Mouse (Mus musculus) layer of hippocampus, adult 8-10 months (tissue): ENCODE measurements around the gene Cpd. TPM values are rescaled to one million over a fixed set of nuclear protein-coding genes. Genes with fewer than 3 reads are reported as not detected.

Experiments
- DNase-seq, 2 experiments: peaks; one replicate each; pipeline ENCODE4 v3.0.0; 2022; ENCODE audit warnings: low spot score in 2 of 2
- total RNA-seq, 4 experiments: library from RNA; stranded (reverse); gene quantifications; 2 replicates each; pipeline ENCODE4 v1.2.4; 2022

Cpd gene
- 10 to 100 TPM; 62.5 to 68.6 (median 64.4) TPM for total RNA-seq

- DNase-seq = peak; percentile 95 to 96
Measured at GRCm38 (mm10) chr11:76846878-76847222, at the start of gene Cpd. TSS of gene Cpd (minus strand) at chr11:76847018.

GRCm38 (mm10) chr11:76896360-76896759, 49.5 kb upstream of the Cpd start:
- no peak for DNase-seq

DNA sequence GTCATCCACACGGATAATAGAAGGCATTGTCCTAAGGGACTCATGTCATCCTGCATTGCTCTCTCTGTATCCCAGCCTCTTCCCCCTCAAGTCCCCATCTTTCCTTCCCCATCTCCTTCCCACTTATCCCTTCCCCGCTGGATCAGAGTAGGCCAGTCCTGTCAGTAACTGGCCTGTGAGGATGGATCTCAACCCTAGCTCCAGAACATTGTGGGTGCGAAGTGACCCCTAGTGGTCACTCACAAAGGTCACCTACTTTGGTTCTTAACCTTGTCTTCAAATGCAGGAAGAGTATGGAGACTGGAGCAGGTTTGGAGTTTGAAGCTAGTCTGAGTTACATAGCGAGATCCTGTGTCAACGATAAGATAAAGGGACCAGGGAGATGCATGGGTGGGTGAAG, 47.4 kb upstream of the Cpd start:
- DNase-seq = peak in 1 of 2 experiments; percentile 39

DNA sequence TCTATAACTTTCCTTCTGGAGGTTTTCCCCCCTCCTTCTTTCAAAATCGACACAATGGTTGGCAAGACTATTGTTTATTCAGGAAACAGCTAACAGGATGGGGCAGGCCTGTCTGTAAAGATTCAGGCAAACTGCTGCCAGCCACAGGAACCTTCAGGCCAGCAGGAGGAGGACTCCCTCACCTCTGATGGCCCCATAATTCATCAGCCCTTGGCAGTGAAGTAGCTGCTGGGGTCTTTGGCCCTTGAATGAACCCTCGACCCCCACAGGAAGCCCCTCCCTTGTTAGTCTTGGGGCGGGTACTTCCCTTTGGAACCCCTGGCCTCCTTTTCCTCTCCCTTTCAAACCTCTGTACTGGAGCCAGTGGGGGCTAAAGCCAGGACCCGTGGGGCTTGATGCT, 46.8 kb upstream of the Cpd start:
- DNase-seq = no peak

DNA sequence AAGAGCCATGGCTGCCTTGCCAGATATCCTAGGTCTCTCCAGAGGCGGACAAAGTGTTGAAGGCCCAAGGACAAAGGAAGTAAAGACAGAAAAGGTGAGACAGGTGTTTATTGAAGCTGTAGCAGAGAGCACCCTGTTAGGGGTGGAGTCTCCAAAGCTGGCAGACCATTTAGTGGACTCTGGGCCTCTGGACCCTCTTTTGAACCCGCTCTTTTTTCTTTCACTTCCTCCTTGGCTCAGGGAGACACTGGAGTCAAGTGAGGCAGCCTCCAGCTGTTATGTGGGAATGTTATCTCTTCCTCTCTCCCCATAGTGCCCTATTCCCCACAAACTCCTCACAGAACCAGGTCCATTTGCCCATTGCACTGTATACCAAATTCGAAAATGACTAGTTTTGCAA, 46.2 kb upstream of the Cpd start:
- no peak for DNase-seq

DNA sequence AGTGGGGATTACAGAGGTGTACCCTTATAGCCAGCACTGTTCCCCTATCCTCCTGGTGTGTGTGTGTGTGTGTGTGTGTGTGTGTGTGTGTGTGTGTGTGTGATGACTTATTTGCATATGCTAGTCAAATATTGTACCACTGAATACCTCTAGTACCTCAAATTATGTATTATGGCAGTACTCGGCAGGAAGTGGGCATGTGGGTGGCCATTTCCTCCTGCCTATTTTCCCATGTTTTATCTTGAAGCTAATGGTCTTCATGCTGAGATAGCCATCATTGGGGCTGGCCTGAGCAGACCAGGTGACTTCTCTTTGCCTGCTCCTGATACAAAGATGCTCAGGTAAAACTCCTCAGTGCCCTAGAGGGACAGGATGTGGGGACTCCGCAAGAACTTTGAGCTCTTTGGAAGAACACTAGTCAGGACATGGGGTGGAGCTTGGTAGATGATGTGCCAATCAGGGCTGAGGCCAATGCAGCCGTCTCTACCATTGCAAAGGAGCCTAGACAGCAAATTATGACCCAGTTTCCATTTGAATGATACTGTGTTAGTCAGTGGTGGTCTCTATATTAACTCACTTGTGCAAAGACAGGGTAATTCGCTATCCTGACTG, 45.0 kb upstream of the Cpd start:
- DNase-seq = no peak

GRCm38 (mm10) chr11:76891171-76891570, 44.4 kb upstream of the Cpd start:
- no peak for DNase-seq

- DNase-seq = no peak
Measured at GRCm38 (mm10) chr11:76889339-76890164, 42.7 kb upstream of the Cpd start.

- no peak for DNase-seq
Measured at GRCm38 (mm10) chr11:76884451-76884850, 37.6 kb upstream of the Cpd start.

- no peak for DNase-seq
Measured at GRCm38 (mm10) chr11:76879816-76880215, 33.0 kb upstream of the Cpd start.

GRCm38 (mm10) chr11:76874766-76875165, 27.9 kb upstream of the Cpd start:
- DNase-seq = no peak

GRCm38 (mm10) chr11:76873865-76874264, 27.0 kb upstream of the Cpd start:
- DNase-seq = no peak

- DNase-seq = no peak
Measured at GRCm38 (mm10) chr11:76872556-76873234, 25.9 kb upstream of the Cpd start.

GRCm38 (mm10) chr11:76861185-76861584, 14.4 kb upstream of the Cpd start:
- no peak for DNase-seq

GRCm38 (mm10) chr11:76859261-76859660, 12.4 kb upstream of the Cpd start:
- no peak for DNase-seq

DNA sequence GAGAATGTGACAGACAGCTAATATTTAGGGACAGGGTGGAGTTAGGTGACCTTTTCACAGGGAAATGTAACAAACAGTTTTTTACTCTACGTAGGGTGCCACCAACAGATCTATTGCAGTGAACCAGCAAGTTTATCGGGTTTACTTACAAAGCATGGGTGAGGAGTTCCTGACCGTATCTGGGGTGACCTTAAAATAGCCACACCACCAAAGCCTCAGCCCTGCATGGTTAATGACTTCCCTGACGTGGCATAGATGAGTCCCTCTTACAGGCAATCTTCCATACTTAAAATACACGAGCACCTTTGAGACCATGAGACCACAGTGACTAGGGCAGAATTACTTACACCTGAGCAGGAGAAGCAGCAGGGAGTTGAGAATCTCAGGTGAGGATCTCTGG, 12.0 kb upstream of the Cpd start:
- no peak for DNase-seq

DNA sequence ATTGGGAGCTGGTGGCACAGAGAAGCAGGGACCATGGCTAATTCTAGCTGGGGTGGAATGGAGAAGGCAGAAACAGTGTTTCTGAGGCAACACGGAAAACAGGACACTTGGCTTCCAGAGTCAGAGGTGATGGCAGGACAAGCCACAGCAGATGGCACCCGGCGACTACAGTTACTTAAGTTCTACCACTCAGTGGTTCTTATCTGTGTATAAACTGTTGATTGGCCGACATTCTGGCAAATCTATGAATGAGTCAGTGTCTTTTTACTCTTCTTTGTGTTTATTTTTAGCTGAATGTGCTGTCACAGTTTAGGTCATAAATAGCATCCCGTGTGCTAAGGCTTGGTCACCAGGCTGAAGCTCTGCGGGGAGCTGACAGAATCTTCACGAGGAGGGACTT, 10.3 kb upstream of the Cpd start:
- no peak for DNase-seq

GRCm38 (mm10) chr11:76856601-76857000, 9.8 kb upstream of the Cpd start:
- no peak for DNase-seq

DNA sequence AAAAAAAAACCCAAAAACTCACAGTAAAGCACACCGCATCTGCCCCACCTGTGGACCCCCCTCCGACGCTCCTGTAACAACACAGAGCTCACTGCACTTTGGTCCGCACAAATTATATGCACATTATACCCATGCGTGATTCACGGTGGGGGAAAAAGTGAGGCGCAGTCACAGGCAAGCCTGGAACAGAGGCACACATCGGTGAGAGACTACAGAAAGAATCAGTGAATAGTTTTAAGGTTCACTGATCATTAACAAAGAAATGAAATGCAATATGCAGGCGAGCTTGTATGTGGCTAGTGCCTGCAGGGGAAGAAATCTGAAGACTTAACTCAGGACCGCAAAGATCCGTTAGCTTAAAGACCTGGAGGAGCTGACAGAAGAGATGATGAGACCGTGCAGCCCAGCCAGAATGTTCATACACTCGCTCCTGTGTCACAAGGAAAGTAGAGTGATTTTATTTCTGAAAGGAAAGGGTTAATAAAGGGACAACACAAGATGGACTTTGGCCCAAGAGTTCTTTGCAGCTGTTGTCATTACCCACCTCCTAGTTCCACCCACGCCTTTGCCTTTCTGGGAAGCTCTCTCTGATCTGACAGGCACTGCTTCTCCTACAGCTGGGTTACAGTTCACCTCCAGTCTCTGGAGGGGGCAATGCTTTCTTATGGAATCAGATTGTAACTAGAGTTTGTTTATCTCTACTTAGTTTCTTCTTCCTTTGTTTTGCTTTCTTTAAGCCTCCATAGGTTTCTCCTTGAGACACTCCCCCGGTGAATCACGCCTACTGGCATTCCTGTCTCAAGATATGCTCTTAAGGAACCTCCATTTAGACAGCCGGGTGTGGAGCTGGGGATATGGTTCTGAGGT, 7.9 kb upstream of the Cpd start:
- no peak for DNase-seq

DNA sequence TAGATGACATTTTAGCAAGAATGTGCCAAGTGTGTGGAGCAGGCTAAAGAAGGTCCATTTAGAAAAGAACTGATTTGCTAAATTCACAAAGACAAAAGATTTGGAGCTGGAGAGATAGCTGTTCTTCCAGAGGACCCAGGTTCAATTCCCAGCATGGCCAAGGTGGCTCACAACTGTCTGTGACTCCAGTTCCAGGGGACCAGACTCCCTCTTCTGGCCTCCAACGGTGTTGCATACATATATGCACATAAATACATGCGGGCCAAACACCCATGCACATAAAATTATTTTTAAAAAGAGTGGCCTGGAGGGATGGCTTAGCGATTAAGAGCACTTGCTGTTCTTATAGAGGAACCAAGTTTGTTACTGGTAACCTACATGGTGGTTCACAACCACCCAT, 4.7 kb upstream of the Cpd start:
- DNase-seq = no peak

GRCm38 (mm10) chr11:76849596-76849995, 2.8 kb upstream of the Cpd start:
- DNase-seq = no peak

DNA sequence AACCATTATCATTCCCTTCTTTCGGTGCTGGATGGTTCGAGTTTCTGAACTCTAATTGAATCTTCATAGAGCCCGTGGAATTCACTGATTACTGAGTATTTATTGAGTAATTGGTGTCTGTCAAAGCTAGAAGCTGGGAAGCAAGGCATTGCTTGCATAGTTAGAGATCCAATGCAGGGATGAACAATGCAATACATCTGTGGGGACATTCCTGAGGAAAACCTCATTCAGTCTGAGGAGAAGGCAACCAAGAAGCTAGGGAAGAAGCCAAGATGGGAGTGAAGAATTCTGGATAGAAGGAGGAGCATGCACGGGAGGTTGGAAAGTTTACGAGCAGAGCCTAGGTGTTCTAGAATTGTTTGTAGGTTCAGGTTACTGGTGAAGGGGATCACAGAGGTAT, 1.3 kb upstream of the Cpd start:
- DNase-seq = no peak
